Mouse (Mus musculus) myocyte (in vitro differentiated cells): ENCODE measurements at regions not wholly inside any gene's neighbourhood (a gene's known extent, or its start where the extent isn't known, plus 50 kb on each side); places are given as distances from the start of the nearest gene placed in this dataset.

Source experiments
- H3K27me3 ChIP-seq: one replicate; pipeline ENCODE4 v1.6.1; 2011; ENCODE audit not compliant: control insufficient read depth, insufficient read depth, insufficient read length
- H3K36me3 ChIP-seq: one replicate; pipeline ENCODE4 v1.6.1; 2011; ENCODE audit not compliant: control insufficient read depth, insufficient read depth
- H3K4me2 ChIP-seq: one replicate; pipeline ENCODE4 v1.6.1; 2011; ENCODE audit warnings: low read depth, control low read depth
- H3K4me3 ChIP-seq: one replicate; pipeline ENCODE4 v1.5.1; 2011; ENCODE audit warnings: mild to moderate bottlenecking, control low read depth, moderate library complexity
- H3K79me2 ChIP-seq: one replicate; pipeline ENCODE4 v1.6.1; 2011; ENCODE audit not compliant: control insufficient read depth, insufficient read depth
- H3ac ChIP-seq: one replicate; pipeline ENCODE4 v1.6.1; 2011; ENCODE audit not compliant: control insufficient read depth, insufficient read length
- CEBPB ChIP-seq: IDR thresholded peaks from 2 replicates; pipeline ENCODE4 v1.6.1; 2011; ENCODE audit warnings: mild to moderate bottlenecking, moderate library complexity; ENCODE audit not compliant: poor library complexity, insufficient read depth, severe bottlenecking
- E2F4 ChIP-seq: IDR thresholded peaks from one replicate; pipeline ENCODE4 v1.6.1; 2011; ENCODE audit warnings: mild to moderate bottlenecking, control low read depth, moderate library complexity; ENCODE audit not compliant: insufficient read depth
- MAX ChIP-seq: IDR thresholded peaks from one replicate; pipeline ENCODE4 v1.6.1; 2011; ENCODE audit warnings: low read depth, mild to moderate bottlenecking, control low read depth
- MYOD1 ChIP-seq, 3 experiments: IDR thresholded peaks; one replicate each; pipeline ENCODE4 v1.6.1; 2011; ENCODE audit warnings: control low read depth in 2 of 3, low read depth in 2 of 3, mild to moderate bottlenecking in 2 of 3, moderate library complexity in 1 of 3; ENCODE audit not compliant: insufficient read length in 2 of 3, control insufficient read depth in 1 of 3
- MYOG ChIP-seq, 3 experiments: IDR thresholded peaks; one replicate each; pipeline ENCODE4 v1.6.1; 2011; ENCODE audit warnings: control low read depth in 2 of 3, low read depth in 2 of 3, mild to moderate bottlenecking in 2 of 3; ENCODE audit not compliant: insufficient read length in 2 of 3, control insufficient read depth in 1 of 3, insufficient read depth in 1 of 3
- POLR2A ChIP-seq: IDR thresholded peaks from one replicate; pipeline ENCODE4 v1.6.1; 2011; ENCODE audit warnings: low read depth, mild to moderate bottlenecking, control low read depth, moderate library complexity; ENCODE audit not compliant: insufficient read length
- POLR2AphosphoS2 ChIP-seq: IDR thresholded peaks from one replicate; pipeline ENCODE4 v1.6.1; 2011; ENCODE audit warnings: low read depth, control low read depth; ENCODE audit not compliant: insufficient read length
- REST ChIP-seq: IDR thresholded peaks from one replicate; pipeline ENCODE4 v1.6.1; 2011; ENCODE audit warnings: mild to moderate bottlenecking, control low read depth, moderate library complexity; ENCODE audit not compliant: insufficient read depth, insufficient read length
- SRF ChIP-seq: IDR thresholded peaks from one replicate; pipeline ENCODE4 v1.6.1; 2011; ENCODE audit warnings: low read depth; ENCODE audit not compliant: control insufficient read depth, insufficient read length
- TCF12 ChIP-seq: IDR thresholded peaks from one replicate; pipeline ENCODE4 v1.6.1; 2011; ENCODE audit warnings: mild to moderate bottlenecking, control low read depth; ENCODE audit not compliant: poor library complexity, insufficient read depth, severe bottlenecking
- TCF3 ChIP-seq: IDR thresholded peaks from one replicate; pipeline ENCODE4 v1.6.1; 2011; ENCODE audit warnings: low read depth, control low read depth; ENCODE audit not compliant: insufficient read length
- USF1 ChIP-seq: IDR thresholded peaks from one replicate; pipeline ENCODE4 v1.6.1; 2011; ENCODE audit warnings: low read depth, mild to moderate bottlenecking, control low read depth, moderate library complexity

GRCm38 (mm10) chr15:36870717-36871116, 136.9 kb downstream of the Zfp706 start:
- no peak overlapping the region for H3K4me3 ChIP-seq
- H3K27me3 ChIP-seq = no peaks in the 10 kb centered on the region
- no peaks in the 10 kb centered on the region for H3K79me2 ChIP-seq
- no peaks in the 10 kb centered on the region for H3K36me3 ChIP-seq
- no peak overlapping the region for H3K4me2 ChIP-seq
- no peak overlapping the region for H3ac ChIP-seq
- no peak for TF ChIP-seq MYOG (IDR thresholded peaks at IDR 0.05; ENCODE audit: control insufficient read depth in 1 of 3, insufficient read depth in 1 of 3, insufficient read length in 2 of 3, low read depth in 2 of 3)
- TF ChIP-seq CEBPB = no peak
- TF ChIP-seq SRF = no peak
- no peak for TF ChIP-seq MAX
- no peak for TF ChIP-seq POLR2A
- no peak for TF ChIP-seq POLR2AphosphoS2
- TF ChIP-seq USF1 = no peak
- TF ChIP-seq TCF12 = no peak

- TF ChIP-seq E2F4 (no peak), SRF (no peak), POLR2AphosphoS2 (no peak)
- Histone ChIP-seq H3K4me3 (no peak overlapping the region), H3ac (no peak overlapping the region), H3K27me3 (no peaks in the 10 kb centered on the region), H3K36me3 (no peaks in the 10 kb centered on the region), H3K4me2 (no peak overlapping the region), H3K79me2 (no peaks in the 10 kb centered on the region)
These were observed 137.5 kb downstream of the Zfp706 start for GRCm38 (mm10) chr15:36870094-36870493.

- H3K36me3 ChIP-seq = no peaks in the 10 kb centered on the region
- no peak overlapping the region for H3K4me3 ChIP-seq
- H3K27me3 ChIP-seq = no peaks in the 10 kb centered on the region
- H3K4me2 ChIP-seq = peak overlapping the region; percentile 34
- no peak overlapping the region for H3ac ChIP-seq
- no peaks in the 10 kb centered on the region for H3K79me2 ChIP-seq
- TF ChIP-seq TCF3 (no peak), CEBPB (no peak), MAX (no peak), POLR2A (no peak), REST (no peak), TCF12 (no peak), MYOD1 (IDR thresholded peaks at IDR 0.05; ENCODE audit: control insufficient read depth in 1 of 3, insufficient read length in 2 of 3, low read depth in 2 of 3) (no peak), E2F4 (no peak), SRF (no peak), MYOG (IDR thresholded peaks at IDR 0.05; ENCODE audit: control insufficient read depth in 1 of 3, insufficient read depth in 1 of 3, insufficient read length in 2 of 3, low read depth in 2 of 3) (no peak), POLR2AphosphoS2 (no peak), USF1 (no peak)
These were observed 141.5 kb downstream of the Zfp706 start for GRCm38 (mm10) chr15:36866088-36866487.

- no peak overlapping the region for H3ac ChIP-seq
- peak overlapping the region; percentile 34 for H3K4me2 ChIP-seq
- TF ChIP-seq POLR2A (no peak), E2F4 (no peak), SRF (no peak), REST (no peak), MYOD1 (IDR thresholded peaks at IDR 0.05; ENCODE audit: control insufficient read depth in 1 of 3, insufficient read length in 2 of 3, low read depth in 2 of 3) (no peak), CEBPB (no peak)
- H3K4me3 ChIP-seq = no peak overlapping the region
- no peaks in the 10 kb centered on the region for H3K36me3 ChIP-seq
- H3K79me2 ChIP-seq = no peaks in the 10 kb centered on the region
- H3K27me3 ChIP-seq = no peaks in the 10 kb centered on the region
These were observed 142.2 kb downstream of the Zfp706 start for GRCm38 (mm10) chr15:36865332-36865731.

GRCm38 (mm10) chr15:36864046-36864445, 143.5 kb downstream of the Zfp706 start:
- no peak overlapping the region for H3K4me3 ChIP-seq
- no peaks in the 10 kb centered on the region for H3K36me3 ChIP-seq
- no peaks in the 10 kb centered on the region for H3K27me3 ChIP-seq
- H3K4me2 ChIP-seq = no peak overlapping the region
- no peak overlapping the region for H3ac ChIP-seq
- TF ChIP-seq REST (no peak), TCF3 (no peak), POLR2AphosphoS2 (no peak), TCF12 (no peak), USF1 (no peak), POLR2A (no peak), SRF (no peak), MYOG (IDR thresholded peaks at IDR 0.05; ENCODE audit: control insufficient read depth in 1 of 3, insufficient read depth in 1 of 3, insufficient read length in 2 of 3, low read depth in 2 of 3) (no peak), MYOD1 (IDR thresholded peaks at IDR 0.05; ENCODE audit: control insufficient read depth in 1 of 3, insufficient read length in 2 of 3, low read depth in 2 of 3) (no peak), MAX (no peak), CEBPB (no peak), E2F4 (no peak)
- H3K79me2 ChIP-seq = no peaks in the 10 kb centered on the region
